Mouse (Mus musculus): ENCODE results near the gene Lingo2. TPM values are rescaled to one million over a fixed set of nuclear protein-coding genes. Genes with fewer than 3 reads are reported as not detected.

The Lingo2 gene
- total RNA-seq, 2 experiments from 2014 or later: 83.0 to 90.7 TPM

- DNase-seq (ENCODE audit: low spot score in 2 of 2): no peak
- intact Hi-C loops (cut with DNase I): no loop called here
Observed at GRCm38 (mm10) chr4:35927722-35928121, 1023.8 kb downstream of the Lingo2 start.

- intact Hi-C loops (cut with DNase I): no loop called here
Observed at GRCm38 (mm10) chr4:35917453-35917852, 1034.1 kb downstream of the Lingo2 start.

GRCm38 (mm10) chr4:35897769-35898564 is 1053.6 kb downstream of the Lingo2 start:
- peak in 1 of 2 experiments; percentile 13 for DNase-seq (ENCODE audit: low spot score in 2 of 2)
- intact Hi-C loops (cut with DNase I): no loop called here

More at GRCm38 (mm10) chr4:35917453-35917852, 1034.1 kb downstream of the Lingo2 start:
- DNase-seq (ENCODE audit: low spot score in 2 of 2): no peak

GRCm38 (mm10) chr4:35885591-35886542 is 1065.7 kb downstream of the Lingo2 start:
- DNase-seq (ENCODE audit: low spot score in 2 of 2): peak; percentile 34 to 38
- intact Hi-C loops (cut with DNase I): no loop called here

- intact Hi-C loops (cut with DNase I): no loop called here
- no peak for DNase-seq (ENCODE audit: low spot score in 2 of 2)
Observed at GRCm38 (mm10) chr4:35884946-35885460, 1066.5 kb downstream of the Lingo2 start.

- no peak for DNase-seq (ENCODE audit: low spot score in 2 of 2)
- intact Hi-C loops (cut with DNase I): no loop called here
Observed at GRCm38 (mm10) chr4:35846518-35846917, 1105.0 kb downstream of the Lingo2 start.

- intact Hi-C loops (cut with DNase I): no loop called here
- peak; percentile 8 for DNase-seq (ENCODE audit: low spot score in 2 of 2)
Observed at GRCm38 (mm10) chr4:35845140-35845539, 1106.4 kb downstream of the Lingo2 start.

GRCm38 (mm10) chr4:35844518-35844917 is 1107.0 kb downstream of the Lingo2 start:
- intact Hi-C loops (cut with DNase I): no loop called here
- no peak for DNase-seq (ENCODE audit: low spot score in 2 of 2)

- intact Hi-C loops (cut with DNase I): no loop called here
- DNase-seq (ENCODE audit: low spot score in 2 of 2): no peak
Observed at GRCm38 (mm10) chr4:35823322-35823870, 1128.2 kb downstream of the Lingo2 start.

GRCm38 (mm10) chr4:35820701-35821100 is 1130.8 kb downstream of the Lingo2 start:
- peak in 1 of 2 experiments; percentile 6 for DNase-seq (ENCODE audit: low spot score in 2 of 2)
- intact Hi-C loops (cut with DNase I): no loop called here

GRCm38 (mm10) chr4:35814698-35815097 is 1136.8 kb downstream of the Lingo2 start:
- intact Hi-C loops (cut with DNase I): no loop called here
- no peak for DNase-seq (ENCODE audit: low spot score in 2 of 2)

GRCm38 (mm10) chr4:35807497-35808210 is 1143.9 kb downstream of the Lingo2 start:
- DNase-seq (ENCODE audit: low spot score in 2 of 2): no peak
- intact Hi-C loops (cut with DNase I): no loop called here

GRCm38 (mm10) chr4:35806881-35807464 is 1144.6 kb downstream of the Lingo2 start:
- no peak for DNase-seq (ENCODE audit: low spot score in 2 of 2)
- intact Hi-C loops (cut with DNase I): no loop called here

- intact Hi-C loops (cut with DNase I): no loop called here
- no peak for DNase-seq (ENCODE audit: low spot score in 2 of 2)
Observed at GRCm38 (mm10) chr4:35784255-35784921, 1167.2 kb downstream of the Lingo2 start.

- intact Hi-C loops (cut with DNase I): no loop called here
- no peak for DNase-seq (ENCODE audit: low spot score in 2 of 2)
Observed at GRCm38 (mm10) chr4:35770810-35771209, 1180.7 kb downstream of the Lingo2 start.

GRCm38 (mm10) chr4:35766905-35767304 is 1184.6 kb downstream of the Lingo2 start:
- intact Hi-C loops (cut with DNase I): no loop called here
- no peak for DNase-seq (ENCODE audit: low spot score in 2 of 2)

GRCm38 (mm10) chr4:35761181-35761580 is 1190.4 kb downstream of the Lingo2 start:
- intact Hi-C loops (cut with DNase I): no loop called here
- DNase-seq (ENCODE audit: low spot score in 2 of 2): no peak

Measured in left cerebral cortex, postnatal 14 days (tissue).